Mouse (Mus musculus): ENCODE data around the gene Nipa2. TPM values are rescaled to one million over a fixed set of nuclear protein-coding genes. Genes with fewer than 3 reads are reported as not detected.

The Nipa2 gene
- total and polyA plus RNA-seq, 3 experiments, result 24.4 to 50.4 (median 45.2) TPM

- dilution Hi-C loops (cut with MboI; ENCODE audit: extremely low pct_ligation_motif_present, extremely low pct_unique_long_range_greater_than_20kb, low sequenced_read_pairs), result no loop called here
- in situ Hi-C loops (cut with MboI; ENCODE audit: low pct_ligation_motif_present, low pct_unique_long_range_greater_than_20kb, low sequenced_read_pairs), result no loop called here
- H3K79me2 ChIP-seq (replicated peaks; ENCODE audit: control insufficient read depth, extremely low read depth, insufficient read depth, poor library complexity, severe bottlenecking), result peaks cover 2% of the 10 kb centered on the region; the same call in 1 of the 2 replicates
- no peak overlapping the region for H3K27ac ChIP-seq (ENCODE audit: insufficient read depth, low read depth)
- peaks cover 0 to 17% of the 10 kb centered on the region in 2 experiments; a peak in 2 of 4 replicates for H3K4me1 ChIP-seq (ENCODE audit: control insufficient read depth in 1 of 2, insufficient read depth in 2 of 2)
- H3K9ac ChIP-seq (ENCODE audit: insufficient read depth, low read depth), result no peak overlapping the region
- no peak overlapping the region for H3K4me2 ChIP-seq (ENCODE audit: insufficient read depth, low read depth, poor library complexity, severe bottlenecking)
- no peak overlapping the region for H3K4me3 ChIP-seq (replicated peaks in 1 of 3; ENCODE audit: low read depth in 2 of 3, low read length in 2 of 3, poor library complexity in 1 of 3)
- H3K27me3 ChIP-seq (replicated peaks), result no peaks in the 10 kb centered on the region
- no peak for TF ChIP-seq IRF4 (IDR thresholded peaks at IDR 0.05; ENCODE audit: low read depth, low read length)
- TF ChIP-seq CHD1 (IDR thresholded peaks at IDR 0.05; ENCODE audit: low read depth, low read length), result no peak
- no peak for TF ChIP-seq MAX (IDR thresholded peaks at IDR 0.05; ENCODE audit: low read length)
- TF ChIP-seq MAFK (IDR thresholded peaks at IDR 0.05; ENCODE audit: insufficient replicate concordance, low read length), result no peak
- no peak for TF ChIP-seq MYC (IDR thresholded peaks at IDR 0.05; ENCODE audit: low read depth, low read length)
- no peak for TF ChIP-seq JUN (IDR thresholded peaks at IDR 0.05; ENCODE audit: insufficient read depth, low read depth, low read length)
- no peak for TF ChIP-seq MAZ (IDR thresholded peaks at IDR 0.05; ENCODE audit: low read depth, low read length)
- no peak for TF ChIP-seq MEF2A (IDR thresholded peaks at IDR 0.05; ENCODE audit: borderline replicate concordance, low read depth, low read length)
- TF ChIP-seq CHD2 (IDR thresholded peaks at IDR 0.05; ENCODE audit: low read length), result no peak
- H3K36me3 ChIP-seq (replicated peaks in 1 of 2; ENCODE audit: control insufficient read depth in 1 of 2, insufficient read depth in 1 of 2, low read length in 1 of 2), result no peaks in the 10 kb centered on the region
- no peak for DNase-seq (ENCODE audit: extremely low read depth)
- no peaks in the 10 kb centered on the region for H3K9me3 ChIP-seq (replicated peaks; ENCODE audit: low read length)
These were observed 4.7 kb upstream of the Nipa2 start for GRCm38 (mm10) chr7:55966866-55967460.

GRCm38 (mm10) chr7:55960506-55960905 is 1.8 kb downstream of the Nipa2 start:
- no peak for DNase-seq (ENCODE audit: extremely low read depth)
- no peak for TF ChIP-seq NRF1 (IDR thresholded peaks at IDR 0.05; ENCODE audit: low read depth, low read length)
- Histone ChIP-seq H3K27ac (ENCODE audit: insufficient read depth, low read depth) (no peak overlapping the region), H3K4me1 (ENCODE audit: control insufficient read depth in 1 of 2, insufficient read depth in 2 of 2) (peaks cover 2 to 51% of the 10 kb centered on the region in 2 experiments; a peak in 3 of 4 replicates), H3K36me3 (replicated peaks in 1 of 2; ENCODE audit: control insufficient read depth in 1 of 2, insufficient read depth in 1 of 2, low read length in 1 of 2) (peaks cover 0 to 17% of the 10 kb centered on the region in 2 experiments), H3K4me2 (ENCODE audit: insufficient read depth, low read depth, poor library complexity, severe bottlenecking) (no peak overlapping the region), H3K79me2 (replicated peaks; ENCODE audit: control insufficient read depth, extremely low read depth, insufficient read depth, poor library complexity, severe bottlenecking) (peaks cover 43% of the 10 kb centered on the region), H3K4me3 (replicated peaks in 1 of 3; ENCODE audit: low read depth in 2 of 3, low read length in 2 of 3, poor library complexity in 1 of 3) (no peak overlapping the region), H3K9me3 (replicated peaks; ENCODE audit: low read length) (no peaks in the 10 kb centered on the region), H3K9ac (ENCODE audit: insufficient read depth, low read depth) (no peak overlapping the region), H3K27me3 (replicated peaks) (no peaks in the 10 kb centered on the region)
- dilution Hi-C loops (cut with MboI; ENCODE audit: extremely low pct_ligation_motif_present, extremely low pct_unique_long_range_greater_than_20kb, low sequenced_read_pairs) (no loop called here), in situ Hi-C loops (cut with MboI; ENCODE audit: low pct_ligation_motif_present, low pct_unique_long_range_greater_than_20kb, low sequenced_read_pairs) (no loop called here)

GRCm38 (mm10) chr7:55959801-55960200 is 2.5 kb downstream of the Nipa2 start:
- DNase-seq (ENCODE audit: extremely low read depth), result no peak
- TF ChIP-seq EP300 (IDR thresholded peaks at IDR 0.05; ENCODE audit: low read length) (no peak), MXI1 (IDR thresholded peaks at IDR 0.05; ENCODE audit: low read depth, low read length) (no peak), E2F4 (IDR thresholded peaks at IDR 0.05; ENCODE audit: insufficient replicate concordance, low read depth, low read length) (no peak), ZMIZ1 (IDR thresholded peaks at IDR 0.05; ENCODE audit: low read depth, low read length) (no peak), CHD2 (IDR thresholded peaks at IDR 0.05; ENCODE audit: low read length) (no peak), ZKSCAN1 (IDR thresholded peaks at IDR 0.05; ENCODE audit: borderline replicate concordance, low read depth, low read length) (no peak), IRF4 (IDR thresholded peaks at IDR 0.05; ENCODE audit: low read depth, low read length) (no peak), NRF1 (IDR thresholded peaks at IDR 0.05; ENCODE audit: low read depth, low read length) (no peak), ETS1 (conservative IDR thresholded peaks at IDR 0.05; ENCODE audit: low read depth, low read length) (no peak), POLR2AphosphoS2 (IDR thresholded peaks at IDR 0.05; ENCODE audit: low read depth, low read length) (no peak)
- Histone ChIP-seq H3K27me3 (replicated peaks) (no peaks in the 10 kb centered on the region), H3K9ac (ENCODE audit: insufficient read depth, low read depth) (no peak overlapping the region), H3K79me2 (replicated peaks; ENCODE audit: control insufficient read depth, extremely low read depth, insufficient read depth, poor library complexity, severe bottlenecking) (peaks cover 47% of the 10 kb centered on the region), H3K4me3 (replicated peaks in 1 of 3; ENCODE audit: low read depth in 2 of 3, low read length in 2 of 3, poor library complexity in 1 of 3) (no peak overlapping the region), H3K4me1 (ENCODE audit: control insufficient read depth in 1 of 2, insufficient read depth in 2 of 2) (peaks cover 2 to 58% of the 10 kb centered on the region in 2 experiments; a peak in 3 of 4 replicates), H3K36me3 (replicated peaks in 1 of 2; ENCODE audit: control insufficient read depth in 1 of 2, insufficient read depth in 1 of 2, low read length in 1 of 2) (peaks cover 0 to 19% of the 10 kb centered on the region in 2 experiments), H3K4me2 (ENCODE audit: insufficient read depth, low read depth, poor library complexity, severe bottlenecking) (no peak overlapping the region), H3K27ac (ENCODE audit: insufficient read depth, low read depth) (no peak overlapping the region), H3K9me3 (replicated peaks; ENCODE audit: low read length) (no peaks in the 10 kb centered on the region)
- in situ Hi-C loops (cut with MboI; ENCODE audit: low pct_ligation_motif_present, low pct_unique_long_range_greater_than_20kb, low sequenced_read_pairs), result no loop called here
- dilution Hi-C loops (cut with MboI; ENCODE audit: extremely low pct_ligation_motif_present, extremely low pct_unique_long_range_greater_than_20kb, low sequenced_read_pairs), result no loop called here
